Mouse (Mus musculus) CD4-positive helper T cell, adult 2 months (primary cell): Measurements from ENCODE around the gene Lars2.
"Not testable (repeated sequence)": the region's sequence is repeated elsewhere in the genome, so short reads cannot be mapped to it uniquely, and the experiment has no call there.

Experiments
- DNase-seq: peaks from one replicate; pipeline ENCODE4 v3.0.0-alpha.2; 2012; ENCODE audit warnings: low read depth, missing footprints, low spot score

The Lars2 gene

GRCm38 (mm10) chr9:123366708-123367385 lies at the start of gene Lars2:
Lars2 (plus strand) TSS chr9:123366927.
- DNase-seq: peak; percentile 94

- no peak for DNase-seq
Measured at GRCm38 (mm10) chr9:123326106-123326505, 40.6 kb upstream of the Lars2 start.

GRCm38 (mm10) chr9:123328336-123328735 lies 38.4 kb upstream of the Lars2 start:
- DNase-seq: no peak

- DNase-seq: no peak
Measured at GRCm38 (mm10) chr9:123329831-123330230, 36.9 kb upstream of the Lars2 start.

GRCm38 (mm10) chr9:123330271-123330670 lies 36.5 kb upstream of the Lars2 start:
- not testable (repeated sequence) for DNase-seq

GRCm38 (mm10) chr9:123333479-123333878 lies 33.2 kb upstream of the Lars2 start:
- peak; percentile 27 for DNase-seq

- no peak for DNase-seq
Measured at GRCm38 (mm10) chr9:123335044-123335670, 31.6 kb upstream of the Lars2 start.

GRCm38 (mm10) chr9:123339651-123340144 lies 27.0 kb upstream of the Lars2 start:
- no peak for DNase-seq

- no peak for DNase-seq
Measured at GRCm38 (mm10) chr9:123341256-123341655, 25.5 kb upstream of the Lars2 start.

GRCm38 (mm10) chr9:123343069-123343468 lies 23.7 kb upstream of the Lars2 start:
- DNase-seq: no peak

GRCm38 (mm10) chr9:123349286-123349685 lies 17.4 kb upstream of the Lars2 start:
- not testable (repeated sequence) for DNase-seq

GRCm38 (mm10) chr9:123359981-123360380 lies 6.7 kb upstream of the Lars2 start:
- DNase-seq: no peak

- no peak for DNase-seq
Measured at GRCm38 (mm10) chr9:123365353-123365752, 1.4 kb upstream of the Lars2 start.

GRCm38 (mm10) chr9:123365942-123366707 lies 602 bp upstream of the Lars2 start:
- DNase-seq: no peak

- DNase-seq: no peak
Measured at GRCm38 (mm10) chr9:123367636-123368035, 909 bp downstream of the Lars2 start.

GRCm38 (mm10) chr9:123382399-123382798 lies 15.7 kb downstream of the Lars2 start:
- DNase-seq: no peak

GRCm38 (mm10) chr9:123384696-123385095 lies 18.0 kb downstream of the Lars2 start:
- DNase-seq: no peak

- no peak for DNase-seq
Measured at GRCm38 (mm10) chr9:123385352-123386198, 18.8 kb downstream of the Lars2 start.

GRCm38 (mm10) chr9:123386347-123386746 lies 19.6 kb downstream of the Lars2 start:
- no peak for DNase-seq

- not testable (repeated sequence) for DNase-seq
Measured at GRCm38 (mm10) chr9:123388087-123389007, 21.6 kb downstream of the Lars2 start.
